Mouse (Mus musculus) lung, adult 2 months (tissue): Measurements from ENCODE around the gene Fam166a.

Source experiments
- CTCF ChIP-seq: fragments of 200-500 bp; IDR thresholded peaks from 2 replicates; pipeline ENCODE4 v1.5.1; 2011; ENCODE audit warnings: mild to moderate bottlenecking, low read length, control low read depth; ENCODE audit not compliant: insufficient read depth
- POLR2A ChIP-seq: fragments of 200-500 bp; IDR thresholded peaks from 2 replicates; pipeline ENCODE4 v1.6.1; 2011; ENCODE audit warnings: low read depth, mild to moderate bottlenecking, control low read depth, low read length, borderline replicate concordance; ENCODE audit errors: extremely low read depth

- TF ChIP-seq CTCF, result no peak
- TF ChIP-seq POLR2A, result peak; percentile 38; the same call in 1 of the 2 replicates
Measured at GRCm38 (mm10) chr2:25221331-25221772, 2.8 kb downstream of the Fam166a start.
